Mouse (Mus musculus): ENCODE results near the gene H2afx.

DNA sequence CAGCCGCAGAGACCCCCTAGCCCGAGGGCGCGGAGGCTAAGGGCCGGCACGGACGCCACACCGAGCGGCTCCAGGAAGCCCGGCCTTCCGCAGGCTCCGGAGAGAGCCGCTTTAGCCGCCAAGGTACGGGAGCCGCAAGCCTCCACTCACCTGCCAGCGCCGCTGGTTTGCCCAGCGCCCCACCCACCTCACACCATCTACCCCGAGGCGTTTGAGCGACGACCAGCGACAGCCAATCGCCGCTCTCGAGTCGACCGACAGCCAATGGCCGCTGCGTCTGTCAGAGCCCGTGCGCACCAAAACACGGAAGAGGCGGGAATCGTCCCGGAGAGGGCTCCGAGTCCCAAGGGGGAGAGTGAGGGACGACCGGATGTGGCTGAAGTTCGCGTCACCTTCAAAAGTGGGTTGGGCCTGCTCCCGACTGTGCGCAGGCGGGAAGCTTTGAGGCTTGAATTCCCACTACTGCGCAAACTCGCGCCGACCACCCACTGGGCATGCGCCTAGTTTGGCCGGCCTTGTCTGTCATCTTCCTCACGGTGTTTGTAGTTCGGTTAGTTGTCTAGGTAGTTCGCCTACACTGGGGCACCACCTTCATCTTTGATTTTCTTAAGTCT is 28.9 kb upstream of the H2afx start, which contains the start of gene Hinfp:
- TF ChIP-seq ZC3H11A (IDR thresholded peaks at IDR 0.05; ENCODE audit: borderline replicate concordance, low read depth, low read length) = no peak
- TF ChIP-seq CHD2 (IDR thresholded peaks at IDR 0.05; ENCODE audit: low read depth, low read length) = no peak
- TF ChIP-seq MAFK (IDR thresholded peaks at IDR 0.05; ENCODE audit: insufficient read depth, low read depth, low read length) = no peak
